Mouse (Mus musculus) C2C12 (cell line): ENCODE measurements around the gene Cdc42ep2. TPM values are rescaled to one million over a fixed set of nuclear protein-coding genes. Genes with fewer than 3 reads are reported as not detected.

Experiments used
- H3K27me3 ChIP-seq: one replicate; pipeline ENCODE4 v1.6.1; 2011; ENCODE audit not compliant: control insufficient read depth, insufficient read depth, insufficient read length
- H3K36me3 ChIP-seq: one replicate; pipeline ENCODE4 v1.6.1; 2011; ENCODE audit not compliant: control insufficient read depth, insufficient read depth
- H3K4me3 ChIP-seq: one replicate; pipeline ENCODE4 v1.5.1; 2011; ENCODE audit warnings: mild to moderate bottlenecking, control low read depth; ENCODE audit not compliant: poor library complexity, insufficient read depth, severe bottlenecking
- H3K79me2 ChIP-seq: one replicate; pipeline ENCODE4 v1.6.1; 2011; ENCODE audit not compliant: control insufficient read depth, insufficient read depth
- H3K79me3 ChIP-seq: one replicate; pipeline ENCODE4 v1.6.1; 2011; ENCODE audit warnings: low read depth, control low read depth
- H3ac ChIP-seq: one replicate; pipeline ENCODE3; 2011; ENCODE audit warnings: low read depth; ENCODE audit not compliant: control insufficient read depth, insufficient read length
- CEBPB ChIP-seq: IDR thresholded peaks from one replicate; pipeline ENCODE4 v1.6.1; 2011; ENCODE audit warnings: low read depth, mild to moderate bottlenecking, control low read depth, moderate library complexity
- CTCF ChIP-seq: IDR thresholded peaks from one replicate; pipeline ENCODE4 v1.5.1; 2011; ENCODE audit not compliant: control insufficient read depth, insufficient read depth, insufficient read length
- FOSL1 ChIP-seq: IDR thresholded peaks from one replicate; pipeline ENCODE4 v1.8.0; 2011; ENCODE audit warnings: mild to moderate bottlenecking, low read length; ENCODE audit not compliant: poor library complexity, insufficient read depth, severe bottlenecking
- MAX ChIP-seq: IDR thresholded peaks from one replicate; pipeline ENCODE4 v1.6.1; 2011; ENCODE audit warnings: mild to moderate bottlenecking, control low read depth
- MYOD1 ChIP-seq: IDR thresholded peaks from one replicate; pipeline ENCODE4 v1.6.1; 2011; ENCODE audit warnings: low read depth; ENCODE audit not compliant: control insufficient read depth, insufficient read length
- MYOG ChIP-seq: IDR thresholded peaks from one replicate; pipeline ENCODE4 v1.6.1; 2011; ENCODE audit not compliant: control insufficient read depth, insufficient read length; ENCODE audit errors: extremely low read depth
- USF1 ChIP-seq: IDR thresholded peaks from one replicate; pipeline ENCODE4 v1.6.1; 2011; ENCODE audit warnings: low read depth, mild to moderate bottlenecking, control low read depth, moderate library complexity
- polyA plus RNA-seq: library from polyadenylated mRNA; unstranded; fragments of >200 nt; fragmentation: generic; extraction: Trizol; gene quantifications from one replicate; pipeline ENCODE4 v1.2.1, GENCODE M21; 2012; ENCODE audit warnings: missing spikeins

The Cdc42ep2 gene
- polyA plus RNA-seq, 1 experiment: 3.6 TPM

DNA sequence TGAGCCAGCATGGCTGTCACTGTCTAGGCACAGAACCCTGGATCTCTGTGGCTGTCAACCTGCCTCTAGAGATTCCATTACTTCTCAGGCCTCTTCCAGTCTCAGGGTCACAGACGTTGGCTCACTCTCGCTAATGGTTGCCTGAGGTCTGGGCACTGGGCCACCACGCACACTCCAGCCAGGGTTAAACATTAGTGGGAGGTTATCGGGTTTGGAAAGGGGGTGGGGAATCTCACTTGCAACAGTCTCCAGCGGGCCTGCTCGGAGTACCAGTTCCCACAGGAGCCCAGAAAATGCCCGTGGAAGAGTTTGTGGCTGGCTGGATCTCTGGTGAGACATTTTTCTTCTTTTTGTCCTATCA lies 46.3 kb downstream of the Cdc42ep2 start:
- H3K79me3 ChIP-seq: peaks cover 9% of the 10 kb centered on the region
- no peaks in the 10 kb centered on the region for H3K27me3 ChIP-seq
- peaks cover 29% of the 10 kb centered on the region for H3K79me2 ChIP-seq
- H3K4me3 ChIP-seq: no peak overlapping the region
- no peaks in the 10 kb centered on the region for H3K36me3 ChIP-seq
- H3ac ChIP-seq: peak overlapping the region; percentile 49
- TF ChIP-seq MYOD1 (no peak), CTCF (no peak), USF1 (no peak), CEBPB (no peak), FOSL1 (no peak), MAX (no peak)

DNA sequence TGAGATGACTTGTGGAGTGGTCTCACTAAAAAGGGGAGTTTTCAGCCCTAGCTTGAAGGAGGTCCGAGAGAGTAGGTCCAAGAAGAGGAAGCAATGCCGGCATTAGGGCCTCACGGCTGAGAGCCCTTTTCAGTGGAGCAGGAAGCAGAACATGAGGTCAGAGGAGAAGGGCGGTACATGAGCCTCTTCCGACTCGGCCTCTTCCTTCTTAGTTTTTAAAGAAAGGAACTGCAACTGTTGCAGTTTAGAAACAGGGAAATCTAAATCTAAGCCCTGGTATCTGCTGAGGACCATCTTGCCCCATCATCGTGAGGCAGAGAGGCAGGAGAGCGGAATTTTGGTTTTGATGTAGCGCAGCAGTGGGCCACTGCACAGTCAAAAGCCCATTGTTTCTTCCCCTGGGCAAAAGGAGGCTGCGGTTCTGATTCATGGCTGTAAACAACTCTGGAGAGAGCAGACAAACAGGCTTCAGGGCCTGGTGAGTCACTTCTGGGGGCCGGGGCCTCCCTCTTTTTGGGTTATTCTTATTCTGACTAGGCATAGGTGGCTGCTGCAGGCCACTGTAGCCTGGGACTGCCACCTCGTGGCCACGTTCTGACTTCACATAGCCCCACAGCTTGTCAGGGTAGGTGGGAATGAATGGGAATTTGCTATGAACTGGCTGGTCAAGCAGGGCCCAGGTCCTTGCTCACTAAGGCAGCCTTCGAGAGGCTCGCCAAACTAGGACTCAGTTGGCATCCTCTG lies 46.8 kb downstream of the Cdc42ep2 start, which contains the start of gene Slc25a45:
Slc25a45 (plus strand) TSS at position 191 of the 744 bp plus-strand sequence.
- Histone ChIP-seq H3K79me3 (peaks cover 9% of the 10 kb centered on the region), H3K79me2 (peaks cover 35% of the 10 kb centered on the region), H3ac (peak within 1 kb of the TSS; percentile 50), H3K4me3 (peak within 1 kb of the TSS; percentile 7), H3K36me3 (no peaks in the 10 kb centered on the region), H3K27me3 (no peaks in the 10 kb centered on the region)
- peak; percentile 50 for TF ChIP-seq MAX
- no peak for TF ChIP-seq CEBPB
- TF ChIP-seq FOSL1: peak; percentile 59
- TF ChIP-seq MYOD1: no peak
- TF ChIP-seq CTCF: peak; percentile 91
- TF ChIP-seq MYOG: no peak

GRCm38 (mm10) chr19:5874969-5875480 lies 49.6 kb downstream of the Cdc42ep2 start, which contains the start of gene Frmd8:
Gene Frmd8, minus strand, starts transcription at chr19:5875274.
- Histone ChIP-seq H3K36me3 (peaks cover 16% of the 10 kb centered on the region), H3K79me2 (peaks cover 44% of the 10 kb centered on the region), H3K79me3 (peaks cover 9% of the 10 kb centered on the region), H3ac (peak within 1 kb of the TSS; percentile 76), H3K27me3 (no peaks in the 10 kb centered on the region), H3K4me3 (peak within 1 kb of the TSS; percentile 66)
- TF ChIP-seq CTCF (no peak), MAX (no peak), CEBPB (no peak), MYOD1 (no peak), FOSL1 (no peak), USF1 (no peak), MYOG (no peak)

DNA sequence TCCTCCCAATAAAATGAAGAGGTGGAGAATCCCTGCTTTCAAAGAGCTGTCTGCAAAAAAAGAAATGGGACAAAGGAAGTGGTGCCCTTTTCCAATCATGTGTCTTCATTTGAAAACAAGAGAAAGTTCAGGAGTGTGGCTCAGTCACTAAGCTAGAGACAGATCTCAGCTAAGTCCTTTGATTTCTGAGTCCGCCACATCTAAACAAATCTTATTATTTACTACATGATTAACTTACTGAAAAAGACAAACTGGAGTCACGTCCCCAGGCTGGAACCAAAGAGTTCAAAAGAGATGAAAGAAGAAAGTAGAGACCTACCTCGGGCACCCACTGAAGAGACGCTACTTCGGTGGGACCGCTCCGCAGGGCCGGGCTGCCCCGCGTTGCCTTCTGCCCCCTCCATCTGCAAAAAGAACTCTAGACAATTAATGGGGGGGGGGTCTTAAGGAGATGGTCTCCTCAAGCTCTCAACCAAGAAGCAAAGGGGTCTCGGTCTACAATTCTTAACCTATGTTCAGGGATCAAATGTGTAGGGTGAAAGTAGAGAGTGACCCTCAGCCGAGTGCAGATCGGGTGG lies 50.1 kb downstream of the Cdc42ep2 start:
- Histone ChIP-seq H3K27me3 (no peaks in the 10 kb centered on the region), H3K79me2 (peaks cover 44% of the 10 kb centered on the region), H3K79me3 (peaks cover 9% of the 10 kb centered on the region), H3K4me3 (peak overlapping the region; percentile 66), H3K36me3 (peaks cover 18% of the 10 kb centered on the region), H3ac (peak overlapping the region; percentile 76)
- TF ChIP-seq MYOG (no peak), MAX (no peak), CEBPB (no peak), USF1 (no peak), MYOD1 (no peak), CTCF (no peak), FOSL1 (no peak)

DNA sequence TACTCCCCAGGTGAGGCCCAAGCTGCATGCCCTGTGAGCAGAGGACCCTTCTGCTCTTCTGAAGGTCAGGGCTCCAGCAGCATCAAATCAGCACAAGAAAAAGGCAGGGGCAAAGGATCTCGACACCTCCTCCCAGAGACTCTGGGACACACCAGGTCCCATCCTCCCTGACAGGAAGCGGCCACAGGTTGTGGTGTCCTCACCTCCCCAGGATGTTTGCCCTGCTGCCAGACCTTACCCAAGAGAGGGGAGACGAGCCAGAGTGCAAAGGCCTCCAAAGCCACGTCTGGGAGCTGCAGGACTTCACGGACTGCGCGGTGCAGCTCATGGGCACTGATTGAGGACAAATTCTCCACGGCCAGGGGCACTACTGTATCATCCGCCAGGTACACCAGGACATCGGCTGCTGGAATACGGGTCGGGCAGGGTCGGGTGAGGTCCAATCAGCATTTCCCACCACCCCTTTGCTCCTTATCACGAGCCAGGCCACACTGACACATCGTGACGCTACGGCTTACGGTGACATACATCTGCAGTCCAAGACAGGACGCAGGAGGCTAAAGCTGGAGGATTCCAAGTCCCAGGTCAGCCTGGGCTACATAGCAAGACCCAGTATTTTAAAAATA lies 51.6 kb downstream of the Cdc42ep2 start:
- Histone ChIP-seq H3ac (no peak overlapping the region), H3K79me3 (peaks cover 9% of the 10 kb centered on the region), H3K4me3 (no peak overlapping the region), H3K27me3 (no peaks in the 10 kb centered on the region), H3K36me3 (peaks cover 18% of the 10 kb centered on the region), H3K79me2 (peaks cover 35% of the 10 kb centered on the region)
- TF ChIP-seq FOSL1 (no peak), MYOG (no peak)
